ENCODE assay signal across 11 mouse cellular contexts in genomic region chr2:130058149-130058548, GRCm38 (mm10). TPM values are rescaled to one million over a fixed set of nuclear protein-coding genes. Genes with fewer than 3 reads are reported as not detected.
DNase-seq lines count a peak whose midpoint lies in the region; ATAC-seq and TF ChIP-seq lines count a peak whose summit lies in the region.
"Had no signal": no experiment of that assay in that cellular context is flagged by ENCODE, and none has a peak within 500 bp of the region (broad histone marks: within the 10 kb centered on the region; RNA-seq: fewer than 3 reads in every experiment).

No protein-coding gene starts in this region.

- H3K27me3 ChIP-seq in lung, embryonic 14.5 days (ENCODE audit: insufficient read depth, low read length) = no peaks in the 10 kb centered on the region
- no peaks in the 10 kb centered on the region for H3K27me3 ChIP-seq in heart, embryonic 12.5 days (replicated peaks)

- intact Hi-C loops in gastrocnemius, adult 2 months (cut with DNase I) = loop anchor here (5.0 kb wide), 1 partner anchor 151 kb away; no protein-coding TSS in a partner anchor

- H3K27ac ChIP-seq in gastrocnemius, adult 2 months = no peak overlapping the region
- no peak overlapping the region for H3K27ac ChIP-seq in lung, embryonic 14.5 days (ENCODE audit: low read depth)
- no peak overlapping the region for H3K27ac ChIP-seq in heart, embryonic 12.5 days (ENCODE audit: poor library complexity, severe bottlenecking)

- peak; percentile 68 for TF ChIP-seq CTCF in gastrocnemius, adult 2 months (IDR thresholded peaks at IDR 0.05)
- peak; percentile 67 for TF ChIP-seq CTCF in lung, embryonic 14.5 days (IDR thresholded peaks at IDR 0.05; ENCODE audit: low read depth)

- 54% methylated on average over 1 of the region's 1 CpGs for WGBS in lung, embryonic 14.5 days
- WGBS in heart, embryonic 12.5 days = 40% methylated on average over 1 of the region's 1 CpGs

- H3K9ac ChIP-seq in lung, embryonic 14.5 days = no peak overlapping the region
- no peak overlapping the region for H3K9ac ChIP-seq in heart, embryonic 12.5 days

- no peaks in the 10 kb centered on the region for H3K9me3 ChIP-seq in lung, embryonic 14.5 days (ENCODE audit: low read depth, low read length)
- H3K9me3 ChIP-seq in heart, embryonic 12.5 days (replicated peaks) = 0 out of 2 replicates have a peak, but pooled peaks cover 7% of the 10 kb centered on the region

- no peaks in the 10 kb centered on the region for H3K4me1 ChIP-seq in lung, embryonic 14.5 days (ENCODE audit: insufficient read depth)
- H3K4me1 ChIP-seq in heart, embryonic 12.5 days (replicated peaks) = no peaks in the 10 kb centered on the region

- no peak overlapping the region for H3K4me2 ChIP-seq in lung, embryonic 14.5 days
- H3K4me2 ChIP-seq in heart, embryonic 12.5 days = no peak overlapping the region

- H3K4me3 ChIP-seq in gastrocnemius, adult 2 months = no peak overlapping the region
- H3K4me3 ChIP-seq in lung, embryonic 14.5 days (ENCODE audit: low read depth, low read length) = no peak overlapping the region
- H3K4me3 ChIP-seq in heart, embryonic 12.5 days = no peak overlapping the region

- ATAC-seq in lung, embryonic 14.5 days (ENCODE audit: insufficient read depth) = no peak
- ATAC-seq in common myeloid progenitor, adult 5-6 weeks (replicated peaks; ENCODE audit: low read depth, poor library complexity, severe bottlenecking) = peak; percentile 63
- no peak for ATAC-seq in heart, embryonic 12.5 days (ENCODE audit: insufficient number of reproducible peaks, low FRiP score)

- H3K36me3 ChIP-seq in lung, embryonic 14.5 days (ENCODE audit: insufficient read depth) = no peaks in the 10 kb centered on the region
- no peaks in the 10 kb centered on the region for H3K36me3 ChIP-seq in heart, embryonic 12.5 days

- DNase-seq in gastrocnemius, adult 2 months = no peak
- DNase-seq in gastrocnemius, postnatal 25 days = no peak
- peak; percentile 74 for DNase-seq in lung, embryonic 14.5 days
- no peak for DNase-seq in lung, postnatal 4 days
- DNase-seq in retina, postnatal 7 days (ENCODE audit: low read depth, low spot score) = peak; percentile 30
- no peak for DNase-seq in urinary bladder, adult 2 months (ENCODE audit: low spot score)
- DNase-seq: thymus, adult 2 months had no signal

RNA-seq across cellular contexts. Expression of gene Tgm3, which starts 46.0 kb away (rescaled TPM):
- not detected for total RNA-seq in gastrocnemius, adult 2 months (2021)
- not detected for total RNA-seq in gastrocnemius, postnatal 25 days (2021)
- 0.05 TPM in 1 of 2 replicates, not detected in the other for polyA plus RNA-seq in lung, embryonic 14.5 days (2014; fragmentation: Nextera tagmentation; extraction: Ambion mirVana)
- 0.05 TPM in 1 of 2 replicates, not detected in the other for total RNA-seq in common myeloid progenitor, adult 5-6 weeks (2017)
- polyA plus RNA-seq in urinary bladder, adult 2 months (2012; rRNA removed) = 3.7 and 3.8 TPM in 2 replicates
- 0.04 TPM in 1 of 2 replicates, not detected in the other for polyA plus RNA-seq in heart, embryonic 12.5 days (2016; fragmentation: Nextera tagmentation; extraction: Ambion mirVana)
- total RNA-seq: gastrocnemius, adult 18-20 months had no signal
- polyA plus RNA-seq: neural tube, embryonic 11.5 days had no signal

RNA-seq across cellular contexts. Expression of gene Tgm6, which starts 54.1 kb away (rescaled TPM):
- total RNA-seq in gastrocnemius, adult 2 months (2021) = not detected
- not detected for total RNA-seq in gastrocnemius, postnatal 25 days (2021)
- polyA plus RNA-seq in lung, embryonic 14.5 days (2014; fragmentation: Nextera tagmentation; extraction: Ambion mirVana) = not detected in 2 replicates
- total RNA-seq in common myeloid progenitor, adult 5-6 weeks (2017) = not detected in 2 replicates
- 0.22 TPM in 2 replicates for polyA plus RNA-seq in urinary bladder, adult 2 months (2012; rRNA removed)
- not detected in 2 replicates for polyA plus RNA-seq in heart, embryonic 12.5 days (2016; fragmentation: Nextera tagmentation; extraction: Ambion mirVana)
- total RNA-seq: gastrocnemius, adult 18-20 months had no signal
- polyA plus RNA-seq: neural tube, embryonic 11.5 days had no signal

Comparison
In these comparisons a context has a peak if more than half of its experiments do, and no peak if none do; other contexts are left out.
1. DNase-seq: peak in lung, embryonic 14.5 days (single experiment) and retina, postnatal 7 days (single experiment); none in gastrocnemius, adult 2 months (single experiment), gastrocnemius, postnatal 25 days (single experiment), lung, postnatal 4 days (0 of 2) and urinary bladder, adult 2 months (single experiment).